Mouse (Mus musculus) heart, adult 2 months (tissue): ENCODE results near the gene Olfr725. TPM values are rescaled to one million over a fixed set of nuclear protein-coding genes. Genes with fewer than 3 reads are reported as not detected.

Source experiments
- DNase-seq, 2 experiments: peaks; one replicate each; pipeline ENCODE4 v3.0.0; 2021
- H3K27ac ChIP-seq: fragments of 200-600 bp; 2 replicates; pipeline ENCODE4 v1.8.1; 2022
- H3K27me3 ChIP-seq: fragments of 200-500 bp; 2 replicates; pipeline ENCODE4 v1.6.1; 2012; ENCODE audit warnings: mild to moderate bottlenecking, low read length, inconsistent platforms, mixed read lengths; ENCODE audit not compliant: control insufficient read depth, insufficient read depth
- H3K36me3 ChIP-seq: fragments of 200-500 bp; 2 replicates; pipeline ENCODE4 v1.6.1; 2012; ENCODE audit warnings: low read length, inconsistent platforms; ENCODE audit not compliant: control insufficient read depth, insufficient read depth
- H3K4me1 ChIP-seq: fragments of 200-500 bp; 2 replicates; pipeline ENCODE4 v1.6.1; 2011; ENCODE audit warnings: low read length; ENCODE audit not compliant: control insufficient read depth, insufficient read depth
- H3K4me3 ChIP-seq: fragments of 200-600 bp; 2 replicates; pipeline ENCODE4 v1.8.1; 2022
- H3K79me2 ChIP-seq: fragments of 200-500 bp; replicated peaks from 2 replicates; pipeline ENCODE4 v1.6.1; 2012; ENCODE audit warnings: mild to moderate bottlenecking, inconsistent platforms, low read length, moderate library complexity, mixed read lengths; ENCODE audit not compliant: control insufficient read depth, insufficient read depth
- H3K9ac ChIP-seq: fragments of 200-500 bp; 2 replicates; pipeline ENCODE4 v1.6.1; 2012; ENCODE audit warnings: low read depth, mild to moderate bottlenecking, control low read depth, inconsistent platforms, low read length, mixed read lengths
- CTCF ChIP-seq: fragments of 200-600 bp; IDR thresholded peaks from 2 replicates; pipeline ENCODE4 v1.8.1; 2022; ENCODE audit warnings: antibody characterized with exemption, mild to moderate bottlenecking, moderate library complexity
- EP300 ChIP-seq: fragments of 200-500 bp; IDR thresholded peaks from 2 replicates; pipeline ENCODE4 v1.6.1; 2011; ENCODE audit warnings: low read depth, low read length, control low read depth; ENCODE audit not compliant: insufficient read depth
- POLR2A ChIP-seq: fragments of 200-500 bp; IDR thresholded peaks from 2 replicates; pipeline ENCODE4 v1.6.1; 2011; ENCODE audit warnings: mild to moderate bottlenecking, low read depth, low read length, control low read depth; ENCODE audit not compliant: insufficient read depth
- WGBS: fragments of 180-500 bp; shearing (Covaris S2); methylation state at CpG from one replicate; pipeline ENCODE4 v1.1.7; 2018; 5-methylcytosine and 5-hydroxymethylcytosine counted together
- intact Hi-C: fragments of 180-260 bp; cut with DNase I; formaldehyde crosslinking; loops from one replicate; pipeline ENCODE4 v1.15.1; 2025
- polyA plus RNA-seq: library from polyadenylated mRNA; depleted of rRNA; stranded (reverse); fragments of >200 nt; gene quantifications from 2 replicates; pipeline ENCODE4 v1.2.3, GENCODE M21; 2012; rRNA removed
- total RNA-seq, 2 experiments: library from RNA; stranded (reverse); gene quantifications; 2 replicates each; pipeline ENCODE4 v1.2.3; 2021

Gene Olfr725
- total and polyA plus RNA-seq, 3 experiments = not detected

DNA sequence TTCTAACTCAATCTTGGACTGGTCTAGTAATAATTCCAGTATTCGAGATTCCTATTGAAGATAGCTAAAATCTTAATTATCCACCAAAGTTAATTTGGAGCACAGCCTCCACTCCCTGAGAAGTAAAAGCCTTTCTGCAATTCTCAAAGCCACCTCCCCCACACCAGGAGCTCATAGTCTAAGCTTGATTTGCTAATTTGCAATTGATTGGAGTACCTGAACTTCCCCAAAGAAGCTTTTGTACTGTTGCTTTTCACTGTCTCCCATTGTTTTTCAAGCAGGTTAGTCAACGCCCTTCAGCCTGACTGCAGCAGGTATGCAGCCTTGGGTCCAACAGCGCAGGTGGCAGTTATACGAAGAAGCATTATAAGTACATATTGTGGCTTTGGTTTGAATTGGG is 8.8 kb downstream of the Olfr725 start:
- H3K79me2 ChIP-seq = no peaks in the 10 kb centered on the region
- no peaks in the 10 kb centered on the region for H3K4me1 ChIP-seq
- TF ChIP-seq EP300 = no peak
- TF ChIP-seq CTCF = no peak
- TF ChIP-seq POLR2A = no peak
- H3K36me3 ChIP-seq = no peaks in the 10 kb centered on the region
- no peak overlapping the region for H3K4me3 ChIP-seq
- no peak overlapping the region for H3K9ac ChIP-seq
- WGBS = 71% methylated on average over 4 of the region's 4 CpGs
- intact Hi-C loops = no loop called here
- H3K27me3 ChIP-seq = no peaks in the 10 kb centered on the region
- no peak for DNase-seq
- H3K27ac ChIP-seq = no peak overlapping the region

DNA sequence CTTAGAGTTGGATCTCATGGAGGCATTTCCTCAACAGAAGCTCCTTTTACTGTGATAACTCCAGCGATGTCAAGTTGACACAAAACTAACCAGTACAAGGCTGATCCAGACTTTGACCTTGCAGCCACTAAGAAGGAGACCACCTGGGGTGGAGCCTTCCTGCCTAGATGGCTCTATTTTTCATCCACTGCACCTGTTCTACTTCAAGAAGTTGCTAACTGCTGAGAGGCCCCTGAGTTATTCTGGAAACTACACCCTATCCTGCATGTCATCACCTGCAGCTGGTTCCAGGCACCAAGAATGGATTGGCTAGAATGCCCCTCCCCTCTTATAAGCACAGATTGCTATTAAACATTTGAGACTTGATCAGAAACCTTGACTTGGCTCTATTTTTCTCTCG is 13.8 kb downstream of the Olfr725 start:
- no peak overlapping the region for H3K4me3 ChIP-seq
- 61% methylated on average over 2 of the region's 2 CpGs for WGBS
- H3K36me3 ChIP-seq = no peaks in the 10 kb centered on the region
- intact Hi-C loops = no loop called here
- H3K79me2 ChIP-seq = no peaks in the 10 kb centered on the region
- TF ChIP-seq CTCF = no peak
- no peak for TF ChIP-seq EP300
- TF ChIP-seq POLR2A = no peak
- no peak for DNase-seq
- no peaks in the 10 kb centered on the region for H3K27me3 ChIP-seq
- no peak overlapping the region for H3K9ac ChIP-seq
- H3K4me1 ChIP-seq = no peaks in the 10 kb centered on the region
- no peak overlapping the region for H3K27ac ChIP-seq

Other genes with a start within 250 kb of the Olfr725 start
- gene Olfr722, start 138.4 kb downstream of the Olfr725 start, total RNA-seq = not detected
- not detected in 2 replicates for gene Olfr722, start 138.4 kb downstream of the Olfr725 start, polyA plus RNA-seq
- gene Olfr723, start 108.6 kb downstream of the Olfr725 start, total RNA-seq = not detected
- not detected in 2 replicates for gene Olfr723, start 108.6 kb downstream of the Olfr725 start, polyA plus RNA-seq
- not detected for gene Olfr724, start 77.1 kb downstream of the Olfr725 start, total RNA-seq
- gene Olfr724, start 77.1 kb downstream of the Olfr725 start, polyA plus RNA-seq = not detected in 2 replicates
- not detected for gene Olfr726, start 50.6 kb upstream of the Olfr725 start, total RNA-seq
- gene Olfr726, start 50.6 kb upstream of the Olfr725 start, polyA plus RNA-seq = not detected in 2 replicates
- not detected for gene Olfr727, start 82.8 kb upstream of the Olfr725 start, total RNA-seq
- not detected in 2 replicates for gene Olfr727, start 82.8 kb upstream of the Olfr725 start, polyA plus RNA-seq
- not detected for gene Olfr728, start 102.3 kb upstream of the Olfr725 start, total RNA-seq
- not detected in 2 replicates for gene Olfr728, start 102.3 kb upstream of the Olfr725 start, polyA plus RNA-seq
- gene Olfr729, start 112.5 kb upstream of the Olfr725 start, total RNA-seq = not detected
- gene Olfr729, start 112.5 kb upstream of the Olfr725 start, polyA plus RNA-seq = not detected in 2 replicates
- gene Olfr730, start 147.8 kb upstream of the Olfr725 start, total RNA-seq = not detected
- not detected in 2 replicates for gene Olfr730, start 147.8 kb upstream of the Olfr725 start, polyA plus RNA-seq
- gene Olfr731, start 201.5 kb upstream of the Olfr725 start, total RNA-seq = not detected
- not detected in 2 replicates for gene Olfr731, start 201.5 kb upstream of the Olfr725 start, polyA plus RNA-seq
- gene Olfr732, start 243.8 kb upstream of the Olfr725 start, total RNA-seq = not detected
- gene Olfr732, start 243.8 kb upstream of the Olfr725 start, polyA plus RNA-seq = not detected in 2 replicates